Mouse (Mus musculus) cerebellum, postnatal 10 days (tissue): ENCODE measurements at regions not wholly inside any gene's neighbourhood (a gene's known extent, or its start where the extent isn't known, plus 50 kb on each side); places are given as distances from the start of the nearest gene placed in this dataset.

ENCODE experiments used
- DNase-seq, 2 experiments: peaks; one replicate each; pipeline ENCODE4 v3.0.0; 2021; ENCODE audit warnings: mixed read lengths in 2 of 2

GRCm38 (mm10) chr7:40052255-40052654 is 534.7 kb downstream of the Zfp619 start:
- no peak for DNase-seq

- no peak for DNase-seq
Observed at GRCm38 (mm10) chr7:40058836-40059235, 541.3 kb downstream of the Zfp619 start.

- peak in 1 of 2 experiments; percentile 1 for DNase-seq
Observed at GRCm38 (mm10) chr7:40064631-40065030, 547.1 kb downstream of the Zfp619 start.

- DNase-seq, result no peak
Observed at GRCm38 (mm10) chr7:40065526-40065925, 548.0 kb downstream of the Zfp619 start.

GRCm38 (mm10) chr7:40067378-40067777 is 549.8 kb downstream of the Zfp619 start:
- DNase-seq, result no peak

GRCm38 (mm10) chr7:40071313-40071712 is 553.7 kb downstream of the Zfp619 start:
- DNase-seq, result no peak

- peak; percentile 4 to 13 for DNase-seq
Observed at GRCm38 (mm10) chr7:40072478-40072877, 554.9 kb downstream of the Zfp619 start.

- DNase-seq, result peak; percentile 54 to 60
Observed at GRCm38 (mm10) chr7:40086236-40086635, 568.7 kb downstream of the Zfp619 start.

GRCm38 (mm10) chr7:40097094-40097493 is 579.5 kb downstream of the Zfp619 start:
- no peak for DNase-seq

- DNase-seq, result no peak
Observed at GRCm38 (mm10) chr7:40103057-40103945, 585.7 kb downstream of the Zfp619 start.

- peak; percentile 13 to 14 for DNase-seq
Observed at GRCm38 (mm10) chr7:40142906-40143305, 625.3 kb downstream of the Zfp619 start.

GRCm38 (mm10) chr7:40144431-40144830 is 626.9 kb downstream of the Zfp619 start:
- no peak for DNase-seq

GRCm38 (mm10) chr7:40177570-40177969 is 660.0 kb downstream of the Zfp619 start:
- DNase-seq, result no peak

- no peak for DNase-seq
Observed at GRCm38 (mm10) chr7:40195366-40195765, 677.8 kb downstream of the Zfp619 start.

GRCm38 (mm10) chr7:40202615-40203014 is 685.0 kb downstream of the Zfp619 start:
- no peak for DNase-seq

GRCm38 (mm10) chr7:40211956-40212355 is 686.2 kb upstream of the Vstm2b start:
- DNase-seq, result no peak

GRCm38 (mm10) chr7:40212576-40212975 is 685.6 kb upstream of the Vstm2b start:
- no peak for DNase-seq

GRCm38 (mm10) chr7:40213646-40214045 is 684.5 kb upstream of the Vstm2b start:
- DNase-seq, result peak; percentile 9 to 18

- DNase-seq, result no peak
Observed at GRCm38 (mm10) chr7:40214395-40214794, 683.7 kb upstream of the Vstm2b start.

- no peak for DNase-seq
Observed at GRCm38 (mm10) chr7:40215271-40215670, 682.9 kb upstream of the Vstm2b start.

GRCm38 (mm10) chr7:40220549-40220948 is 677.6 kb upstream of the Vstm2b start:
- DNase-seq, result no peak

- no peak for DNase-seq
Observed at GRCm38 (mm10) chr7:40245188-40245587, 652.9 kb upstream of the Vstm2b start.

GRCm38 (mm10) chr7:40248521-40248920 is 649.6 kb upstream of the Vstm2b start:
- DNase-seq, result no peak

GRCm38 (mm10) chr7:40253486-40253885 is 644.6 kb upstream of the Vstm2b start:
- DNase-seq, result peak; percentile 65 to 72
